Mouse (Mus musculus) lung, postnatal 0 days (tissue): ENCODE measurements around the gene Josd2.
A peak's percentile ranks its signal among the peaks of the same experiment; 100 is the strongest.

Experiments
- CTCF ChIP-seq: IDR thresholded peaks from 2 replicates; pipeline ENCODE4 v1.5.1; 2016; ENCODE audit warnings: antibody characterized with exemption, mild to moderate bottlenecking
- EP300 ChIP-seq: IDR thresholded peaks from 2 replicates; pipeline ENCODE4 v1.6.1; 2016; ENCODE audit warnings: antibody characterized with exemption, mild to moderate bottlenecking, control low read depth

- no peak for TF ChIP-seq CTCF
- TF ChIP-seq EP300: peak; percentile 45; the same call in 1 of the 2 replicates
These were observed at the start of gene Josd2 for GRCm38 (mm10) chr7:44467811-44468411.
